Mouse (Mus musculus): Measurements from ENCODE around the gene Rnf150. TPM values are rescaled to one million over a fixed set of nuclear protein-coding genes. Genes with fewer than 3 reads are reported as not detected.

The Rnf150 gene
- polyA plus RNA-seq (2012; rRNA removed) = 11.0 and 12.5 TPM in 2 replicates

- Histone ChIP-seq H3K4me3 (replicated peaks; ENCODE audit: insufficient read depth, low read depth, low read length) (peak within 1 kb of the TSS; percentile 99), H3K27me3 (ENCODE audit: control insufficient read depth, insufficient read depth, low read length) (no peaks in the 10 kb centered on the region), H3K4me1 (ENCODE audit: control insufficient read depth, insufficient read depth, low read length) (peaks cover 2% of the 10 kb centered on the region; the same call in 1 of the 2 replicates), H3K27ac (ENCODE audit: insufficient read depth, low read length) (peak within 1 kb of the TSS; percentile 92)
- under 1% methylated on average over 39 of the region's 39 CpGs for WGBS
- peak; percentile 89 to 91 for DNase-seq
- no peak for TF ChIP-seq POLR2A (IDR thresholded peaks at IDR 0.05; ENCODE audit: borderline replicate concordance, insufficient read depth, low read length)
- peak; percentile 90 for TF ChIP-seq CTCF (IDR thresholded peaks at IDR 0.05; ENCODE audit: borderline replicate concordance, insufficient read depth, low read depth, low read length)
These were observed at the start of gene Rnf150 for GRCm38 (mm10) chr8:82863041-82863744. TSS of gene Rnf150 (plus strand) at chr8:82863356.

DNA sequence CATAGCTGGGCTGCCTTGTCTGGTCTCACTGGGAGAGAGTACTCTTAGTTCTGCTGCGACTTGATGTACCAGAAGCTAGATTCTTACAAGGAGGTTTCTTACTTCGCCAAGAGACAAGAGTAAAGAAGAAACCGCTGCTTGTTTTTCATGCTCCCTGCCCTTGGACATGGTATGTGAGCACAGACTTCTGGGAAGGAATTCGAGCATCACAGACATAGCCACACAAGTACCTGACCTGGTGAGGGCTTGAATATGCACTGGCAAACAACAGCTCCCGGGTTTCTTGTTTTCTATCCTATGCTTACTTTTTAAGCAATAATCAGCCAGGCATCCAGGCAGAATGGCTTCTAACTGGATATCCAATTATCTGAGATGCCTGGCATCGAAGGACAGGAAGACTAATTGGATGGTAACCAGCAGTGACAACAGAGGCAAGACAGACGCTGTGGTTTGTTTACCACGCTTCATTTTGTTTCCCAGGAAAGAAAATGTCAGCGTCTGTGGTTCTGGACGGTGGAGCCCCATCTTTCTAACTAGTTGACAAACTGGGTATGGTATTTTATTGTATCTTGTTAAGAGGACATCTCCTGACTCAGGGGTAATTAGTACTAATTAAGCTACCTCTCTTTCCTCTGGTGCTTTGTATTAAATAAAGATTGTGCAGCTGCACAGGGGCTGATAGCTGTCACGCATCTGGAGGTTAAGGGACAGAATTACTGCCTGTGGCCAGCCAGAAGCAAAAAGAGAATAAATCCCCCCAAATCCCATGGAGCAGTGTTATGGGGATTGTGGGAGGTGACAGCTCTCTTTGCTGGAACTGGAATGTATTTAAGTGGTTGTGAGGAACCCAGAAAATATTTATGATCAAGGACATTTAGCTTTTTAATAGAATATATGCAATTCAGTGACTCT is 36.8 kb upstream of the Rnf150 start:
- WGBS = 62% methylated on average over 11 of the region's 11 CpGs
- no peak overlapping the region for H3K27ac ChIP-seq (ENCODE audit: insufficient read depth, low read length)
- no peaks in the 10 kb centered on the region for H3K4me1 ChIP-seq (ENCODE audit: control insufficient read depth, insufficient read depth, low read length)
- DNase-seq = no peak
- TF ChIP-seq CTCF (IDR thresholded peaks at IDR 0.05; ENCODE audit: borderline replicate concordance, insufficient read depth, low read depth, low read length) = no peak
- no peak for TF ChIP-seq POLR2A (IDR thresholded peaks at IDR 0.05; ENCODE audit: borderline replicate concordance, insufficient read depth, low read length)
- no peak overlapping the region for H3K4me3 ChIP-seq (replicated peaks; ENCODE audit: insufficient read depth, low read depth, low read length)
- no peaks in the 10 kb centered on the region for H3K27me3 ChIP-seq (ENCODE audit: control insufficient read depth, insufficient read depth, low read length)

- WGBS = 61% methylated on average over 3 of the region's 3 CpGs
- TF ChIP-seq CTCF (IDR thresholded peaks at IDR 0.05; ENCODE audit: borderline replicate concordance, insufficient read depth, low read depth, low read length) (no peak), POLR2A (IDR thresholded peaks at IDR 0.05; ENCODE audit: borderline replicate concordance, insufficient read depth, low read length) (no peak)
These were observed 22.7 kb upstream of the Rnf150 start for GRCm38 (mm10) chr8:82840415-82840814.

DNA sequence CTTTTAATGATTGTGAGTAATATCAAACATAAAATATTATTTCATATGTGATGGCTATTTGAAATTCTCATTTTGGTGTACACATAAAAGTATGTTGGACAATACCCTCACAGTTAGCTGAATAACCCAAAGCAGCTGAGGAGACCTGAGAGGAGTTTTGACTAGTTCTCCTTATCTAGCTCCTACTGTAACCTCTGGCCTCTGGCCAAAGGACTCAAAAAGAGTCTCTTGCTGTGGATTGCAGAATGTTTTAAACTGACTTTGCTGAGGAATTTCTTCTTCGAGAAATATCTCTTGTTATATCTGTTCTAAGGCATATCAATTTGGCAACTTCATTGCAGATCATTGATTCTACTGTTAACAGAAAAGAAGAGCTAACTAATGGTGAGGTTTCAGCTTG is 22.2 kb upstream of the Rnf150 start:
- Histone ChIP-seq H3K4me1 (ENCODE audit: control insufficient read depth, insufficient read depth, low read length) (no peaks in the 10 kb centered on the region), H3K27ac (ENCODE audit: insufficient read depth, low read length) (no peak overlapping the region), H3K4me3 (replicated peaks; ENCODE audit: insufficient read depth, low read depth, low read length) (no peak overlapping the region), H3K27me3 (ENCODE audit: control insufficient read depth, insufficient read depth, low read length) (no peaks in the 10 kb centered on the region)
- TF ChIP-seq POLR2A (IDR thresholded peaks at IDR 0.05; ENCODE audit: borderline replicate concordance, insufficient read depth, low read length) (no peak), CTCF (IDR thresholded peaks at IDR 0.05; ENCODE audit: borderline replicate concordance, insufficient read depth, low read depth, low read length) (no peak)
- 42% methylated on average over 1 of the region's 1 CpGs for WGBS
- no peak for DNase-seq

More at GRCm38 (mm10) chr8:82840415-82840814, 22.7 kb upstream of the Rnf150 start:
- no peak overlapping the region for H3K4me3 ChIP-seq (replicated peaks; ENCODE audit: insufficient read depth, low read depth, low read length)
- H3K27ac ChIP-seq (ENCODE audit: insufficient read depth, low read length) = no peak overlapping the region
- H3K4me1 ChIP-seq (ENCODE audit: control insufficient read depth, insufficient read depth, low read length) = no peaks in the 10 kb centered on the region
- no peaks in the 10 kb centered on the region for H3K27me3 ChIP-seq (ENCODE audit: control insufficient read depth, insufficient read depth, low read length)
- no peak for DNase-seq

- H3K27ac ChIP-seq (ENCODE audit: insufficient read depth, low read length) = no peak overlapping the region
- no peak for DNase-seq
- H3K4me3 ChIP-seq (replicated peaks; ENCODE audit: insufficient read depth, low read depth, low read length) = no peak overlapping the region
- H3K27me3 ChIP-seq (ENCODE audit: control insufficient read depth, insufficient read depth, low read length) = no peaks in the 10 kb centered on the region
- TF ChIP-seq CTCF (IDR thresholded peaks at IDR 0.05; ENCODE audit: borderline replicate concordance, insufficient read depth, low read depth, low read length) (peak; percentile 21; the same call in 1 of the 2 replicates), POLR2A (IDR thresholded peaks at IDR 0.05; ENCODE audit: borderline replicate concordance, insufficient read depth, low read length) (no peak)
- 50% methylated on average over 6 of the region's 6 CpGs for WGBS
- H3K4me1 ChIP-seq (ENCODE audit: control insufficient read depth, insufficient read depth, low read length) = no peaks in the 10 kb centered on the region
These were observed 21.5 kb upstream of the Rnf150 start for GRCm38 (mm10) chr8:82841520-82842142.

- Histone ChIP-seq H3K27ac (ENCODE audit: insufficient read depth, low read length) (no peak overlapping the region), H3K4me1 (ENCODE audit: control insufficient read depth, insufficient read depth, low read length) (no peaks in the 10 kb centered on the region), H3K27me3 (ENCODE audit: control insufficient read depth, insufficient read depth, low read length) (no peaks in the 10 kb centered on the region), H3K4me3 (replicated peaks; ENCODE audit: insufficient read depth, low read depth, low read length) (no peak overlapping the region)
- DNase-seq = no peak
- WGBS = 47% methylated on average over 1 of the region's 1 CpGs
- no peak for TF ChIP-seq CTCF (IDR thresholded peaks at IDR 0.05; ENCODE audit: borderline replicate concordance, insufficient read depth, low read depth, low read length)
- TF ChIP-seq POLR2A (IDR thresholded peaks at IDR 0.05; ENCODE audit: borderline replicate concordance, insufficient read depth, low read length) = no peak
These were observed 19.5 kb upstream of the Rnf150 start for GRCm38 (mm10) chr8:82843697-82844096.

DNA sequence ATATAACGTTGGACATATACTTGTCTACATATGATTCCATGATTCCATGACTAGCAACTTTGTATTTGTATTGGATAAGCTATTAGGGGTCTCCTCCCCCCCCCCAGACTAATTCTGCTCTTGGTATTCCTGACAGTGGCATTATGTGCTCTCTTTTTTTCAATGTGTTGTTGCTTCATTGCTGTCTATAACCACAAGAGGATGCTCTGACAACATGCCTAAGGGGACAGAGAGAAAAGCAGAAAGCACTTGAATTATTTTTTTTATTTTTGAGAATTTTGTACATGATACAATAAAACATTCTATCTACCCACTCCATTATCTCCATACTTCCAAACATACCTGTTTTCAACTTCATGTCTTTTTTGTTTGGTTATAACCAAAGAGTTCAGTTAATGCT is 18.7 kb upstream of the Rnf150 start:
- TF ChIP-seq POLR2A (IDR thresholded peaks at IDR 0.05; ENCODE audit: borderline replicate concordance, insufficient read depth, low read length) (no peak), CTCF (IDR thresholded peaks at IDR 0.05; ENCODE audit: borderline replicate concordance, insufficient read depth, low read depth, low read length) (no peak)

More for the DNA sequence above, 18.7 kb upstream of the Rnf150 start:
- WGBS = 31% methylated on average over 1 of the region's 1 CpGs
- H3K27me3 ChIP-seq (ENCODE audit: control insufficient read depth, insufficient read depth, low read length) = no peaks in the 10 kb centered on the region
- H3K27ac ChIP-seq (ENCODE audit: insufficient read depth, low read length) = no peak overlapping the region
- no peaks in the 10 kb centered on the region for H3K4me1 ChIP-seq (ENCODE audit: control insufficient read depth, insufficient read depth, low read length)
- H3K4me3 ChIP-seq (replicated peaks; ENCODE audit: insufficient read depth, low read depth, low read length) = no peak overlapping the region
- no peak for DNase-seq
